Mouse (Mus musculus) megakaryocyte, embryonic 14.5 days (primary cell): ENCODE measurements around the gene Celf2.

Source experiments
- FLI1 ChIP-seq: IDR thresholded peaks from 2 replicates; pipeline ENCODE4 v1.6.1; 2012; ENCODE audit warnings: low read length, inconsistent platforms, mixed read lengths
- GATA1 ChIP-seq: IDR thresholded peaks from 3 replicates; pipeline ENCODE4 v1.6.1; 2012; ENCODE audit warnings: mixed read lengths, low read length, inconsistent platforms, borderline replicate concordance

DNA sequence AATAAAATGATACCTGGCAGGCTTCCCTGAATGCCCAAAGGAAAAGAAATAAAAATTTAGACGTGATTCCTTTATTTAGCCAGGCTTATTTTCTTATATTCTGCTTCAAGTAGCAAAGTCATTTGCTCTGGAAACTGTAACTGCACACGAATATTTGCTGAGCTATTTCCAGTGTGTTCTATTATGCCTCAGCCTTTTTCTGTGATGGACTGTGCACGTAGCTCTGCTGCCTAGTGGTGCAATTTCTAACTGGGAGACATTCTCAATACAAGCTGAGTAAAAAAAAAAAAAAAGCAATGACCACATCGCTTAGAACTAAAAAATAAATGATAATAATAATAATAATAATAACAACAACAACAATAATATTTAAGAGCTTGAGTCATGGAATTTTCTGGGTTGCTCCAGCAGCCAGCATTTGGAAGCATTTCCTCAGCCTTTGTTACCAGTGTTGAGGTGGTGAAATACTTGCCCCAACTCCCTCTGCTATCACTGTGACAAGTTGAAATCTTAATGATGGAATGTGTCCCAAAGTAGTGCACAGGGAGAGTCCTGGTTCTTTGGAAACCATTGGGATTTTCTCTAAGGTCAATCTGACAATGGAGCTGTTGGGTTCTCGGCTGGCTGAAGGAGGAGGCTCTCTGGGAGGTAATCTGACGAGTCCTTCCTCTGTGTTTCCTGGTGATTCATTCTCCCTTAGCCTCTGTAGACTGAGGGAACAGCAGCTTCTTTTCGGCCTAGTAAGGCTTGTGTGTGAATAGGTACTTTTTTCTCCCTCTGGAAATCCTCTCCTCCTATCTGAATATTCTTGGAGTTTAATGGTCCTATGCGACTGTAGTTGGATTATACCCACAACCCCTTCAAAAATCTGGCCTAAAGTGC is 181.1 kb downstream of the Celf2 start:
- TF ChIP-seq GATA1 = no peak
- TF ChIP-seq FLI1 = no peak
